Mouse (Mus musculus) T-cell, adult 2 months (primary cell): ENCODE results near the gene Alpl.
A peak's percentile ranks its signal among the peaks of the same experiment; 100 is the strongest.

Source experiments
- DNase-seq: peaks from one replicate; pipeline ENCODE4 v3.0.0; 2022; ENCODE audit warnings: low spot score

Gene Alpl

GRCm38 (mm10) chr4:137797038-137797437, 854 bp upstream of the Alpl start:
- no peak for DNase-seq

GRCm38 (mm10) chr4:137794178-137794900, 1.8 kb downstream of the Alpl start:
- DNase-seq = no peak

- DNase-seq = no peak
Measured at GRCm38 (mm10) chr4:137793611-137794010, 2.6 kb downstream of the Alpl start.

- DNase-seq = peak; percentile 48
Measured at GRCm38 (mm10) chr4:137791440-137791839, 4.7 kb downstream of the Alpl start.

- no peak for DNase-seq
Measured at GRCm38 (mm10) chr4:137790981-137791380, 5.2 kb downstream of the Alpl start.

- no peak for DNase-seq
Measured at GRCm38 (mm10) chr4:137788511-137789049, 7.6 kb downstream of the Alpl start.

GRCm38 (mm10) chr4:137787589-137788289, 8.4 kb downstream of the Alpl start:
- no peak for DNase-seq

GRCm38 (mm10) chr4:137786488-137786887, 9.7 kb downstream of the Alpl start:
- no peak for DNase-seq

GRCm38 (mm10) chr4:137785270-137785669, 10.9 kb downstream of the Alpl start:
- DNase-seq = no peak

GRCm38 (mm10) chr4:137784741-137785140, 11.4 kb downstream of the Alpl start:
- DNase-seq = no peak

- no peak for DNase-seq
Measured at GRCm38 (mm10) chr4:137783541-137784191, 12.5 kb downstream of the Alpl start.

- no peak for DNase-seq
Measured at GRCm38 (mm10) chr4:137781949-137782348, 14.2 kb downstream of the Alpl start.

- no peak for DNase-seq
Measured at GRCm38 (mm10) chr4:137780986-137781385, 15.2 kb downstream of the Alpl start.

GRCm38 (mm10) chr4:137778397-137779184, 17.6 kb downstream of the Alpl start:
- no peak for DNase-seq

- no peak for DNase-seq
Measured at GRCm38 (mm10) chr4:137777866-137778265, 18.3 kb downstream of the Alpl start.

- no peak for DNase-seq
Measured at GRCm38 (mm10) chr4:137774505-137774904, 21.7 kb downstream of the Alpl start.

- DNase-seq = no peak
Measured at GRCm38 (mm10) chr4:137774013-137774412, 22.2 kb downstream of the Alpl start.

- DNase-seq = no peak
Measured at GRCm38 (mm10) chr4:137773369-137773899, 22.8 kb downstream of the Alpl start.

- no peak for DNase-seq
Measured at GRCm38 (mm10) chr4:137772438-137773056, 23.6 kb downstream of the Alpl start.

- DNase-seq = no peak
Measured at GRCm38 (mm10) chr4:137771749-137772148, 24.4 kb downstream of the Alpl start.

GRCm38 (mm10) chr4:137770901-137771612, 25.1 kb downstream of the Alpl start:
- DNase-seq = no peak
